Mouse (Mus musculus) limb, embryonic 10.5 days (tissue): Measurements from ENCODE around the gene Trim11. TPM values are rescaled to one million over a fixed set of nuclear protein-coding genes. Genes with fewer than 3 reads are reported as not detected.

ENCODE experiments used
- DNase-seq: peaks from one replicate; pipeline ENCODE4 v3.0.0-alpha.2; 2017; ENCODE audit warnings: low spot score
- H3K27ac ChIP-seq: fragments of 300-500 bp; sonication (generic); 2 replicates; pipeline ENCODE4 v1.5.1; 2016; ENCODE audit warnings: mild to moderate bottlenecking
- H3K27me3 ChIP-seq: fragments of 300-500 bp; sonication (generic); 2 replicates; pipeline ENCODE4 v1.6.1; 2016; ENCODE audit warnings: low read depth, mild to moderate bottlenecking; ENCODE audit not compliant: poor library complexity, severe bottlenecking
- H3K36me3 ChIP-seq: fragments of 300-500 bp; sonication (generic); 2 replicates; pipeline ENCODE4 v1.6.1; 2016; ENCODE audit warnings: mild to moderate bottlenecking, moderate library complexity
- H3K4me1 ChIP-seq: fragments of 300-500 bp; sonication (generic); 2 replicates; pipeline ENCODE4 v1.6.1; 2016
- H3K4me3 ChIP-seq: fragments of 300-500 bp; sonication (generic); 2 replicates; pipeline ENCODE4 v1.5.1; 2016; ENCODE audit warnings: mild to moderate bottlenecking, moderate library complexity
- H3K9me3 ChIP-seq: fragments of 300-500 bp; sonication (generic); replicated peaks from 2 replicates; pipeline ENCODE4 v1.6.1; 2016; ENCODE audit warnings: mild to moderate bottlenecking
- WGBS: fragments of 180-500 bp; shearing (Covaris S2); methylation state at CpG from one replicate; pipeline ENCODE4 v1.1.7; 2016; 5-methylcytosine and 5-hydroxymethylcytosine counted together
- polyA plus RNA-seq: library from polyadenylated mRNA; unstranded; fragments of >200 nt; fragmentation: Nextera tagmentation; extraction: Ambion mirVana; gene quantifications from 2 replicates; pipeline ENCODE4 v1.2.1, GENCODE M21; 2016

Gene Trim11
- polyA plus RNA-seq, 1 experiment from 2014 or later, result 20.7 TPM

GRCm38 (mm10) chr11:58990794-58991193 lies 12.9 kb downstream of the Trim11 start:
- no peak overlapping the region for H3K27ac ChIP-seq
- peaks cover 53% of the 10 kb centered on the region for H3K36me3 ChIP-seq
- H3K4me1 ChIP-seq, result peaks cover 8% of the 10 kb centered on the region
- H3K4me3 ChIP-seq, result no peak overlapping the region
- 88% methylated on average over 9 of the region's 9 CpGs for WGBS
- DNase-seq, result no peak
- H3K27me3 ChIP-seq, result peaks cover 30% of the 10 kb centered on the region
- H3K9me3 ChIP-seq, result no peaks in the 10 kb centered on the region

- 82% methylated on average over 3 of the region's 3 CpGs for WGBS
- H3K4me1 ChIP-seq, result peaks cover 8% of the 10 kb centered on the region
- peaks cover 39% of the 10 kb centered on the region for H3K27me3 ChIP-seq
- H3K9me3 ChIP-seq, result no peaks in the 10 kb centered on the region
- DNase-seq, result no peak
- peaks cover 42% of the 10 kb centered on the region for H3K36me3 ChIP-seq
- H3K27ac ChIP-seq, result no peak overlapping the region
- no peak overlapping the region for H3K4me3 ChIP-seq
Measured at GRCm38 (mm10) chr11:58991911-58992310, 14.0 kb downstream of the Trim11 start.

GRCm38 (mm10) chr11:58993091-58993670 lies 15.3 kb downstream of the Trim11 start:
- Histone ChIP-seq H3K27ac (no peak overlapping the region), H3K36me3 (peaks cover 29% of the 10 kb centered on the region), H3K9me3 (no peaks in the 10 kb centered on the region), H3K27me3 (peaks cover 43% of the 10 kb centered on the region), H3K4me3 (no peak overlapping the region), H3K4me1 (peaks cover 8% of the 10 kb centered on the region)
- DNase-seq, result no peak
- 81% methylated on average over 6 of the region's 6 CpGs for WGBS

GRCm38 (mm10) chr11:58994337-58994826 lies 16.5 kb downstream of the Trim11 start:
- peak overlapping the region; percentile 47 for H3K4me3 ChIP-seq
- H3K36me3 ChIP-seq, result peaks cover 17% of the 10 kb centered on the region
- 0 out of 2 replicates have a peak overlapping the region, but pooled peaks have one; percentile 15 for H3K27ac ChIP-seq
- peaks cover 43% of the 10 kb centered on the region for H3K27me3 ChIP-seq
- H3K4me1 ChIP-seq, result peaks cover 13% of the 10 kb centered on the region
- 4% methylated on average over 35 of the region's 35 CpGs for WGBS
- peak; percentile 77 for DNase-seq
- H3K9me3 ChIP-seq, result no peaks in the 10 kb centered on the region

- 75% methylated on average over 9 of the region's 9 CpGs for WGBS
- Histone ChIP-seq H3K27me3 (peaks cover 43% of the 10 kb centered on the region), H3K4me3 (no peak overlapping the region), H3K36me3 (peaks cover 9% of the 10 kb centered on the region), H3K4me1 (peaks cover 13% of the 10 kb centered on the region), H3K27ac (no peak overlapping the region), H3K9me3 (no peaks in the 10 kb centered on the region)
- no peak for DNase-seq
Measured at GRCm38 (mm10) chr11:58995061-58995806, 17.3 kb downstream of the Trim11 start.

GRCm38 (mm10) chr11:58995807-58996370 lies 18.0 kb downstream of the Trim11 start:
- peaks cover 2% of the 10 kb centered on the region for H3K36me3 ChIP-seq
- H3K4me3 ChIP-seq, result no peak overlapping the region
- no peaks in the 10 kb centered on the region for H3K9me3 ChIP-seq
- DNase-seq, result no peak
- H3K27ac ChIP-seq, result no peak overlapping the region
- 60% methylated on average over 12 of the region's 12 CpGs for WGBS
- peaks cover 13% of the 10 kb centered on the region for H3K4me1 ChIP-seq
- H3K27me3 ChIP-seq, result peaks cover 43% of the 10 kb centered on the region

GRCm38 (mm10) chr11:58997541-58997940 lies 19.6 kb downstream of the Trim11 start:
- no peak overlapping the region for H3K27ac ChIP-seq
- peaks cover 13% of the 10 kb centered on the region for H3K4me1 ChIP-seq
- DNase-seq, result no peak
- H3K9me3 ChIP-seq, result no peaks in the 10 kb centered on the region
- peaks cover 43% of the 10 kb centered on the region for H3K27me3 ChIP-seq
- H3K4me3 ChIP-seq, result no peak overlapping the region
- no peaks in the 10 kb centered on the region for H3K36me3 ChIP-seq
- 85% methylated on average over 5 of the region's 5 CpGs for WGBS

- Histone ChIP-seq H3K4me1 (peaks cover 12% of the 10 kb centered on the region), H3K36me3 (no peaks in the 10 kb centered on the region), H3K9me3 (no peaks in the 10 kb centered on the region), H3K4me3 (no peak overlapping the region), H3K27me3 (peaks cover 30% of the 10 kb centered on the region), H3K27ac (peak overlapping the region; percentile 30; the same call in 1 of the 2 replicates)
- 52% methylated on average over 11 of the region's 11 CpGs for WGBS
- no peak for DNase-seq
Measured at GRCm38 (mm10) chr11:58999158-58999557, 21.3 kb downstream of the Trim11 start.

- Histone ChIP-seq H3K9me3 (no peaks in the 10 kb centered on the region), H3K27ac (no peak overlapping the region), H3K36me3 (no peaks in the 10 kb centered on the region), H3K27me3 (peaks cover 23% of the 10 kb centered on the region), H3K4me3 (no peak overlapping the region), H3K4me1 (peaks cover 6% of the 10 kb centered on the region)
- no peak for DNase-seq
- WGBS, result 84% methylated on average over 6 of the region's 6 CpGs
Measured at GRCm38 (mm10) chr11:58999830-59000229, 21.9 kb downstream of the Trim11 start.

GRCm38 (mm10) chr11:59000635-59001034 lies 22.7 kb downstream of the Trim11 start:
- Histone ChIP-seq H3K4me1 (peaks cover 6% of the 10 kb centered on the region), H3K27me3 (peaks cover 15% of the 10 kb centered on the region), H3K36me3 (no peaks in the 10 kb centered on the region), H3K4me3 (no peak overlapping the region), H3K9me3 (no peaks in the 10 kb centered on the region), H3K27ac (no peak overlapping the region; the same call in 1 of the 2 replicates)
- WGBS, result 90% methylated on average over 21 of the region's 21 CpGs
- DNase-seq, result no peak

- no peak overlapping the region for H3K27ac ChIP-seq
- WGBS, result 77% methylated on average over 7 of the region's 7 CpGs
- no peaks in the 10 kb centered on the region for H3K36me3 ChIP-seq
- peaks cover 4% of the 10 kb centered on the region; the same call in 1 of the 2 replicates for H3K27me3 ChIP-seq
- H3K4me1 ChIP-seq, result peaks cover 6% of the 10 kb centered on the region
- DNase-seq, result no peak
- no peak overlapping the region for H3K4me3 ChIP-seq
- H3K9me3 ChIP-seq, result no peaks in the 10 kb centered on the region
Measured at GRCm38 (mm10) chr11:59002327-59003079, 24.6 kb downstream of the Trim11 start.

- Histone ChIP-seq H3K27ac (no peak overlapping the region), H3K4me3 (no peak overlapping the region), H3K36me3 (no peaks in the 10 kb centered on the region), H3K4me1 (no peaks in the 10 kb centered on the region), H3K9me3 (no peaks in the 10 kb centered on the region), H3K27me3 (0 out of 2 replicates have a peak, but pooled peaks cover 5% of the 10 kb centered on the region)
- 47% methylated on average over 9 of the region's 9 CpGs for WGBS
- DNase-seq, result peak; percentile 34
Measured at GRCm38 (mm10) chr11:59015052-59015451, 37.2 kb downstream of the Trim11 start.
